Mouse (Mus musculus): ENCODE data around the gene Babam1. TPM values are rescaled to one million over a fixed set of nuclear protein-coding genes. Genes with fewer than 3 reads are reported as not detected.

Babam1 gene
- 84.9 and 90.7 TPM in 2 replicates for polyA plus RNA-seq (2015; fragmentation: Nextera tagmentation; extraction: Ambion mirVana)

DNA sequence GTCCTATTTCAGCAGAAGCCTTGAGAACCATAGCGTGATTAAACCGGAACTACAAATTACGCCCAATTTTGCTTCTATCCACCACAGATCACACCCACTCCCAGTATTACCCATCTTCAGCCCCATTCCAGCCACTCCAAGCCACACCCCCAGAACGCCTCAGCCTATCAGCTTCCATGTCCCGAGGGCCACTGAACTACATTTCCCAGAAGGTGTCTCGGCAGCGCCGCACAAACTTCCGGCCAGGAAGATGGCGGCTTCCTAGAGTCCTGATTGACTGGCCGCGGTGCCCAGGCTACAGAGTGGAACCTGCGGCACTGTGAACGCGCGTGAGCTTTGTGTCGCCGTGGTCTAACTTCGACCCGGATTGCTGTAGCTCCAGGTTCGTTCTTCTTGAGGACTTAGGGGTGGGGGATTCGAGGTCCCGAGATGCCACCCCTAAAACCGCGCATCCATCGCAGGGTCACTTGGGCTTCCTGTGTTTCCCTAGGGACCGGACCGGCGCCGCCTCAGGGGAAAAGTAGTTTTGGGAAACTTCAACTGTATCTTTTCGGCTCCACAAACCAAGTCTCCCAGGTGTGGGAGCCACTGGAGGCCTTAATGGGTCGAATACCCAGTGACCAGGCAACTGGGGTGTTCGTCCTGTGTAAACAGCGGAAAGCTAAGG is at the start of gene Babam1:
Gene Babam1, plus strand, starts transcription at position 223 of the 667 bp plus-strand sequence.
- Histone ChIP-seq H3K4me2 (peak within 1 kb of the TSS; percentile 77), H3K4me3 (peak within 1 kb of the TSS; percentile 60), H3K36me3 (peaks cover 24% of the 10 kb centered on the region), H3K4me1 (peaks cover 9% of the 10 kb centered on the region), H3K27me3 (no peaks in the 10 kb centered on the region), H3K27ac (peak within 1 kb of the TSS; percentile 71), H3K9me3 (no peaks in the 10 kb centered on the region), H3K9ac (peak within 1 kb of the TSS; percentile 60)
- peak; percentile 90 for ATAC-seq (ENCODE audit: insufficient number of reproducible peaks, low FRiP score, low TSS enrichment, low read depth)
- whole genome bisulfite sequencing, result under 1% methylated on average over 34 of the region's 34 CpGs

DNA sequence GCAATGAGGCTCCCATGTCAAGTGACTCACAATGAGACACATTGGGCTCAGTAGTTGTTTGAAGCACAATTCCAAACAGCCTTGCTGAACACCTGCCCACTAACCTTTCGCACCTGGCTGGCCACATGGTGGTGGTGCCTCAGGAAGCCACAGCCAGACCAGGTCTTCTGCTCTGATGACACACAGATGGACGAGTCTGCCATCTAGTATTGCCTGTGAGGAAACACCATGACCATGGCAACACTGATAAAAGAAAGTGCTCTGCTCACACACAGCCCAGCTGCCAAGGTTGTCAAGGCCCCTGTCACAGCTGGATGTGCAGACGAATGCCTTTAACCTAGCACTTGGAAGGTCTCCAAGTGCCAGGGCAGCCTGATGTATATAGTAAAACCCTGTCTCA is 45.5 kb upstream of the Babam1 start:
- ATAC-seq (ENCODE audit: insufficient number of reproducible peaks, low FRiP score, low TSS enrichment, low read depth), result no peak
- Histone ChIP-seq H3K9ac (no peak overlapping the region), H3K27ac (no peak overlapping the region), H3K4me2 (no peak overlapping the region), H3K9me3 (no peaks in the 10 kb centered on the region), H3K4me1 (no peaks in the 10 kb centered on the region), H3K4me3 (no peak overlapping the region), H3K27me3 (no peaks in the 10 kb centered on the region), H3K36me3 (peaks cover 96% of the 10 kb centered on the region)
- WGBS, result 59% methylated on average over 3 of the region's 3 CpGs

DNA sequence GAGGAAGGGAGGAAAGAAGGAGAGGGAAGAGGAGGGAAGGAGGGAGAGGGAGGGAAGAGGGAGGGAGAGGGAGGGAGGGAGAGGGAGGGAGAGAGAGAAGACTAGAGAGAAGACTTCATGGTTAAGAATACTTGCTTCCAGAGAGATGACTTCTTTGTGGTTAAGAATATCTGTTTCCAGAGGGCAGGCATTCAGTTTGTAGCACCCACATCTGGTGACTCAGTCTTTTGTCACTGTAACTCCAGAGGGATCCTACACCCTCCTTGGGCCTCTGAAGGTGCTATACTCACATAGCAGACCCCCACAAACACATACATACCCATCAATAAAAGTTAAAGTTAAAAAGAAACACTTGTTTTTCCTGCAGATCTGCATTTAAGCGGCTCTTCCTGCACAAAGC is 45.1 kb upstream of the Babam1 start:
- Histone ChIP-seq H3K27ac (no peak overlapping the region), H3K9ac (no peak overlapping the region), H3K4me1 (no peaks in the 10 kb centered on the region), H3K27me3 (no peaks in the 10 kb centered on the region), H3K36me3 (peaks cover 96% of the 10 kb centered on the region), H3K4me2 (no peak overlapping the region), H3K4me3 (no peak overlapping the region), H3K9me3 (no peaks in the 10 kb centered on the region)
- 95% methylated on average over 1 of the region's 1 CpGs for WGBS
- ATAC-seq (ENCODE audit: insufficient number of reproducible peaks, low FRiP score, low TSS enrichment, low read depth), result no peak

DNA sequence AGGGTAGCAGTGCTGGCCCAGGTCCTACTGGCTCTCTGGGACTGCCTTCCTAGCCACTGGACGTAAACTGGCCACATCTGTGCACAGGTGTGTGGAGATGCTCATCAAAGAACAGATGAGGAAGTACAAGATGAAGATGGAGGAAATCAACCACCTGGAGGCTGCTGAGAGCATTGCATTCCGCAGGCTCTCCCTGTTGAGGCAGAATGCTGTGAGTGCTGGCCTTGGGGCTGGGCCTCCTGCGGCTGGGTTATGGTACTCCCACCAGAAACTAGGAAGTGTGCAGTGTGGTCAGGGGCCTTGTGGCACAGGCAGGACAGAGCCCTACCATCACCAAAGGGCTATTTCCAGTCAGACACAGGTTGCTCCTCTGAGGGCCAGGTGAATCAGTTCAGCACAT is 38.6 kb upstream of the Babam1 start:
- WGBS, result 89% methylated on average over 3 of the region's 3 CpGs
- Histone ChIP-seq H3K27me3 (no peaks in the 10 kb centered on the region), H3K4me2 (no peak overlapping the region), H3K9me3 (no peaks in the 10 kb centered on the region), H3K4me3 (no peak overlapping the region), H3K27ac (no peak overlapping the region), H3K9ac (no peak overlapping the region), H3K4me1 (no peaks in the 10 kb centered on the region), H3K36me3 (peaks cover 89% of the 10 kb centered on the region)
- ATAC-seq (ENCODE audit: insufficient number of reproducible peaks, low FRiP score, low TSS enrichment, low read depth), result no peak

DNA sequence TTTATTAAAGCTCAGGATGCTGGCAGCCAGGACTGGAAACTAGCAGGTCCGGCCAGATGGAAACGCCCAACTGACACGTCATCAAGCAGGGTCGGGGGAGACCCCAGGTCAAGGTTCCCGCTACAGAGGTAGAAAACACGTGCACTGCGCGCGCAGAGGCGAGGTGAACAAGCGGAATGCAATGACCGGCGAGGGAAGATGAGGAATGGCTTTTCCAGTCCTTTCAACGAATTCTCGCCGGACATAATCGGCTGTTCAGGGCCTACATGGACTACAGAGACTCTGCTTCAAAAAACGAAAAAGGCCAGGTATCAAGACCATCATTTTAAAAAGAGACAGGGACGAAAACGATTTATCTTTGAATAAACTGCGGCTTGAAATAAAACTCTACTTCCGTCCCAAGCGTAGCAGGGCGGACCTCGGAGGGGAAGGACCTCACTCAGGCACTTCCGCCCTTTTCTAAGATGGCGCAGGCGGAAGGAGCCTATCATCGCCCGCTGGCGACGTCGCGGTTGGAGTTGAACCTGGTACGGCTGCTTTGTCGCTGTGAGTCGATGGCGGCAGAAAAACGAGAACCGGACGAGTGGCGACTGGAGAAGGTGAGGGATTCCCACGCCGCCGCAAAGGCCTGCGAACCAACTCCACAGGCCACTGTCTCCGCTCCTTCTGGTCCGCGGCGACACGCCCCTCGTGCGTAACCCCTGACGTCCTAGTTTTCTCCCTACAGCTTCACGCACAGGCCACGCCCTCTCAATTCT is 29.7 kb upstream of the Babam1 start, which contains the start of gene Use1:
Gene Use1, plus strand, starts transcription at position 78 of the 758 bp plus-strand sequence.
- under 1% methylated on average over 56 of the region's 56 CpGs for WGBS
- Histone ChIP-seq H3K36me3 (peaks cover 15% of the 10 kb centered on the region; the same call in 1 of the 2 replicates), H3K4me2 (peak within 1 kb of the TSS; percentile 89), H3K4me3 (peak within 1 kb of the TSS; percentile 65), H3K9me3 (no peaks in the 10 kb centered on the region), H3K4me1 (peaks cover 34% of the 10 kb centered on the region), H3K9ac (peak within 1 kb of the TSS; percentile 53), H3K27me3 (no peaks in the 10 kb centered on the region), H3K27ac (peak within 1 kb of the TSS; percentile 95)
- peak; percentile 84 for ATAC-seq (ENCODE audit: insufficient number of reproducible peaks, low FRiP score, low TSS enrichment, low read depth)

DNA sequence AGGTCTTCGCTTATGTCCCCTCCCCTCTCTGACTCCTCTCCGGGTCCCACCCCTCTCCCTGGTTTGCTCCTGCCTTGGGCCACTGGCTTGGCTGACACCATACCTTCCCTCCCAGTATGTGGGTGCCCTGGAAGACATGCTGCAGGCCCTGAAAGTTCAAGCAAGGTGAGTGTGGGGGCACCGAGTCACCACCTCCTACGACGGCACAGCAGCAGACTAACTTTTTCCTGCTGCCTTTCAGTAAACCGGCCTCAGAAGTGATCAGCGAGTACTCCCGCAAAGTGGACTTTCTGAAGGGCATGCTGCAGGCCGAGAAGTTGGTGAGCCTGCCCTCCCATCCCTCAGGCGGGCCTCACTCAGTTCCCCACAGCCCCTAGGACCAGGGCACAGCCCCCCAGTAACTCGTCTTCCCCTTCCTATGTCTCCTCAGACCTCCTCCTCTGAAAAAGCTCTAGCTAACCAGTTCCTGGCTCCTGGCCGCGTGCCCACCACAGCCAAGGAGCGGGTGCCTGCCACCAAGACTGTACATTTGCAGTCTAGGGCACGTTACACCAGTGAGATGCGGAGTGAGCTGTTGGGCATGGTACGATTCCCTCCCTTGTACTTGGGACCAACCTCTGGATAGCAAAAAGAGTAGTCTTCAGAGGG is 29.0 kb upstream of the Babam1 start:
- H3K9me3 ChIP-seq, result no peaks in the 10 kb centered on the region
- H3K36me3 ChIP-seq, result peaks cover 15% of the 10 kb centered on the region; the same call in 1 of the 2 replicates
- ATAC-seq (ENCODE audit: insufficient number of reproducible peaks, low FRiP score, low TSS enrichment, low read depth), result no peak
- H3K27me3 ChIP-seq, result no peaks in the 10 kb centered on the region
- WGBS, result 43% methylated on average over 17 of the region's 17 CpGs
- peak overlapping the region; percentile 26 for H3K9ac ChIP-seq
- H3K4me1 ChIP-seq, result peaks cover 34% of the 10 kb centered on the region
- H3K4me3 ChIP-seq, result peak overlapping the region; percentile 65
- peak overlapping the region; percentile 89 for H3K4me2 ChIP-seq
- peak overlapping the region; percentile 95 for H3K27ac ChIP-seq

DNA sequence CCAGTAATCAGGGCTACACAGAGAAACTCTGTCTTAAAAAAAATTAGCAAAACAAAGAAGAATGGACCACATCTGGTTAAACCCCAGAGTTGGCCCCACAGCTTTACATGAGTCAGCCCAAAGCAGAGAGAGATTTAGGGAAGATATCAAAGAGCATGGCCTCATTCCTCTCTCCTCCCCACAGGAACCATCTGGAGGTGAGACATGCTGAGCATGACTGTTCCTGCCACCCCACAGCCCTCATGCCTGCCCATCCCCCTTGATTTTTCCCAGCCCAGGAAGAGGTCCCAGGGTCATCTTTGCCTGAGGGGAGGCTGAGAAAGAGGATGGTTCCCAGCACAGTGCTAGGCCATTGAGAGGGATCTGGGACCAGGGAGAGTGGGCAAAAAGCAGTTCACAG is 28.3 kb upstream of the Babam1 start:
- Histone ChIP-seq H3K4me3 (peak overlapping the region; percentile 65; the same call in 1 of the 2 replicates), H3K27me3 (no peaks in the 10 kb centered on the region), H3K9ac (0 out of 2 replicates have a peak overlapping the region, but pooled peaks have one; percentile 26), H3K27ac (no peak overlapping the region), H3K4me2 (peak overlapping the region; percentile 89; the same call in 1 of the 2 replicates), H3K4me1 (peaks cover 34% of the 10 kb centered on the region), H3K36me3 (peaks cover 17% of the 10 kb centered on the region), H3K9me3 (no peaks in the 10 kb centered on the region)
- ATAC-seq (ENCODE audit: insufficient number of reproducible peaks, low FRiP score, low TSS enrichment, low read depth), result no peak

DNA sequence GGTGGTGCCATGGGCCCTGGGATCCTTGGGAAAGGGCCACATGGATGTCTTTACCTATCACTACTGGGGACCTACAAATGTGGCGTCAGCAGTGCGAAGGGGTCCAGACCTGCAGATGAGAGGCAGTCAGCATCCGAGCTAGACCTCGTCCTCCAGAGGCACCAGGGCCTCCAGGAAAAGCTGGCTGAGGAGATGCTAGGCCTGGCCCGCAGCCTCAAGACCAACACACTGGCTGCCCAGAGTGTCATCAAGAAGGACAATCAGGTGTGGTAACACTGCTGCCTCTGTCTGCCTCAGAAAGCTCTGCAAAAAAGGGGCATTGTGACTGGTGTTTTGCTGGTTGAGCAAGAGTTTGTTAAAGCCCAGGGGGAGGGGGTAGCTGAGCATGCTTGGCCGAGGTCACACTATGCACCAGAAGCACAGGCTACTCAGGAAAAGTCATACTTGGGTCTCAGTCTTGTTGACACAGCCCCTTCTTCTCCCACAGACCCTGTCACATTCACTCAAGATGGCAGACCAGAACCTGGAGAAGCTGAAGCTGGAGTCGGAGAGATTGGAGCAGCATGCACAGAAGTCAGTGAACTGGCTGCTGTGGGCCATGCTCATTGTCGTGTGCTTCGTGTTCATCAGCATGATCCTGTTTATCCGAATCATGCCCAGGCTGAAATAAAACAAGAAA is 27.5 kb upstream of the Babam1 start:
- ATAC-seq (ENCODE audit: insufficient number of reproducible peaks, low FRiP score, low TSS enrichment, low read depth), result no peak
- H3K27me3 ChIP-seq, result no peaks in the 10 kb centered on the region
- H3K4me2 ChIP-seq, result no peak overlapping the region
- H3K4me1 ChIP-seq, result peaks cover 34% of the 10 kb centered on the region
- peaks cover 25% of the 10 kb centered on the region for H3K36me3 ChIP-seq
- no peak overlapping the region for H3K4me3 ChIP-seq
- no peak overlapping the region for H3K9ac ChIP-seq
- no peaks in the 10 kb centered on the region for H3K9me3 ChIP-seq
- 91% methylated on average over 10 of the region's 10 CpGs for WGBS
- H3K27ac ChIP-seq, result no peak overlapping the region

DNA sequence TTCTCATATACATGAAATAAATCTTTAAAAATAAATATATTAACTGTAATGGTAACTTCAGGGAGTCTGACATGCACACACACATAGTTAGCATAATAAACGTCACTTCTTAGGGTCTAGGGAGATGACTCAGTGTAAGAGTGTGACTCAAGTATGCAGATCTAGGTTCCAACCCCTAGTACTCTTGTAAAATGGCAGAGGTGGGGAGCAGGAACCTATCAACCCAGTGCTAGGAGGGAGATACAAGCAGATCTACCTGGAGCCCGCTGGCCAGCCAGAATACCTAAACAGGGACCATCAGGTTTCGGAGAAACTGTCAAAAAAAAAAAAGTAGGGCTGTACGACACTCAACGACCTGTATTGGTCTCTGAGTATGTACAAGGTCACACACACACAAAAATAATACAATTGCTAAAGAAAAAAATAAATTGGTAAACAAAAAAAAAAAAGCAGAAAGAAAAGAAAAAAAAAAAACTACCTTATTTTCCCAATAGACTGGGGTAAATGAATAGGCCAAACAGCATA is 25.9 kb upstream of the Babam1 start:
- Histone ChIP-seq H3K4me3 (peak overlapping the region; percentile 63), H3K27me3 (no peaks in the 10 kb centered on the region), H3K36me3 (peaks cover 38% of the 10 kb centered on the region), H3K9me3 (no peaks in the 10 kb centered on the region), H3K9ac (no peak overlapping the region), H3K27ac (peak overlapping the region; percentile 90), H3K4me1 (peaks cover 46% of the 10 kb centered on the region), H3K4me2 (peak overlapping the region; percentile 48)
- 18% methylated on average over 5 of the region's 5 CpGs for WGBS
- no peak for ATAC-seq (ENCODE audit: insufficient number of reproducible peaks, low FRiP score, low TSS enrichment, low read depth)

DNA sequence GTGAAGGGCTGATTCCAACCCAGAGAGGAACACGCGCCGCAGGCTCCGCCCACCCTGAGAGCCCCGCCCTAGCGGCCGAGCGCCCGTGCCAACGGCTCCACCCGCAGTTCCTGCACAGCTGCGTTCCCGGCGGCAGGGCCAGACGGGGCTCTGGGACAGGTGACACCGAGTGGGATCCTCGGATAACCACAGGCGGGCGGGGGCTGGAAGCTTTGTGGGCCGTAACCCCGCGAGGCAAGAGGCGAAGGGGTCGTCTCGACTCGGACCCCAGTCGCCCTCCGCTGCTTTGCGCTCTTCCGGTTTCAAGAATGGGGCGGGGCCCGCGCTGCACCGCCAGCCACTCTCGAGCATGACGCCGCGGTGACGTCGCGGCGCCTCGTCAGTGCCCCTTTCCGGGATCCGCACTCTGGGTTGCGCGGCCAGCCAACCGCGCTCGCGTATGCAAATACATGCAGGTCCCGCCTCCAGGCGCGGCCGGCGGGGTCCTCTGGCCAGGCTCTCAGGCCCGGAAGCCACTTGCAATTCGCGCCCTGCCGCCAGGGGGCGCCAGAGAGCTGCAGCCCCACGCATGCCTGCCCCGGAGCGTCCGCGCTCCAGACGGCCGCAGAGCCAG is 25.3 kb upstream of the Babam1 start, which contains the start of gene Ocel1:
Gene Ocel1, plus strand, starts transcription at position 63 of the 613 bp plus-strand sequence.
- peak within 1 kb of the TSS; percentile 48 for H3K4me2 ChIP-seq
- peak within 1 kb of the TSS; percentile 63 for H3K4me3 ChIP-seq
- under 1% methylated on average over 68 of the region's 68 CpGs for WGBS
- H3K36me3 ChIP-seq, result peaks cover 38% of the 10 kb centered on the region
- H3K27ac ChIP-seq, result peak within 1 kb of the TSS; percentile 90
- no peaks in the 10 kb centered on the region for H3K27me3 ChIP-seq
- H3K9ac ChIP-seq, result peak within 1 kb of the TSS; percentile 31; the same call in 1 of the 2 replicates
- no peaks in the 10 kb centered on the region for H3K9me3 ChIP-seq
- peak; percentile 88 for ATAC-seq (ENCODE audit: insufficient number of reproducible peaks, low FRiP score, low TSS enrichment, low read depth)
- peaks cover 46% of the 10 kb centered on the region for H3K4me1 ChIP-seq

DNA sequence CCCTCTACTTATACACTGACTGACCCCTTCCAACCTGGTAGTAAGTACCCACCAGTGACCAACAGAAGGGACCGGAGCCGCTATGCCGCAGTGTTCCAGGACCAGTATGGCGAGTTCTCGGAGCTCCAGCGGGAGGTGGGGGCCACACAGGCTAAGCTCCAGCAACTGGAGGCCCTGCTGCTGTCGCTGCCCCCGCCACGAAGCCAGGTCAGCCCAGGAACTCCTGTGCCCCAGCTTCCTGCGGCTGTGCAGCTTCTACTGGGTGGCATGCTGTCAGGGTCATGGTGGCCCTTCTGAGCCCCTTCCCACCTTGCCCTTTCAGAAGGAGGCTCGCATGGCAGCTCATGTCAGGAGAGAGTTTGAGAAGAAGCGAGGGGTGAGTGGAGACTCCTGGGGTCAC is 24.2 kb upstream of the Babam1 start:
- Histone ChIP-seq H3K27me3 (no peaks in the 10 kb centered on the region), H3K4me2 (no peak overlapping the region), H3K9ac (no peak overlapping the region), H3K4me1 (peaks cover 53% of the 10 kb centered on the region), H3K4me3 (no peak overlapping the region), H3K9me3 (no peaks in the 10 kb centered on the region), H3K36me3 (peaks cover 44% of the 10 kb centered on the region), H3K27ac (peak overlapping the region; percentile 28; the same call in 1 of the 2 replicates)
- WGBS, result 87% methylated on average over 12 of the region's 12 CpGs
- ATAC-seq (ENCODE audit: insufficient number of reproducible peaks, low FRiP score, low TSS enrichment, low read depth), result no peak
